Mouse (Mus musculus): ENCODE measurements around the gene Cyb561a3. TPM values are rescaled to one million over a fixed set of nuclear protein-coding genes. Genes with fewer than 3 reads are reported as not detected.

The Cyb561a3 gene
- total and polyA plus RNA-seq, 3 experiments = 7.6 to 14.3 TPM; not detected in 1

Other genes starting within 250 kb of the Cyb561a3 start
- gene Syt7, start 188.1 kb upstream of the Cyb561a3 start, total RNA-seq (2012; rRNA removed) = not detected in 2 replicates
- gene Syt7, start 188.1 kb upstream of the Cyb561a3 start, polyA plus RNA-seq (2012; ENCODE audit: insufficient read depth in 1 of 2, insufficient read length in 2 of 2, low read depth in 1 of 2, low replicate concordance in 2 of 2, missing spikeins in 1 of 2) = not detected
- gene Lrrc10b, start 119.7 kb upstream of the Cyb561a3 start, total RNA-seq (2012; rRNA removed) = not detected in 2 replicates
- not detected for gene Lrrc10b, start 119.7 kb upstream of the Cyb561a3 start, polyA plus RNA-seq (2012; ENCODE audit: insufficient read depth in 1 of 2, insufficient read length in 2 of 2, low read depth in 1 of 2, low replicate concordance in 2 of 2, missing spikeins in 1 of 2)
- 0.19 and 0.23 TPM in 2 replicates for gene Ppp1r32, start 94.2 kb upstream of the Cyb561a3 start, total RNA-seq (2012; rRNA removed)
- gene Ppp1r32, start 94.2 kb upstream of the Cyb561a3 start, polyA plus RNA-seq (2012; ENCODE audit: insufficient read depth in 1 of 2, insufficient read length in 2 of 2, low read depth in 1 of 2, low replicate concordance in 2 of 2, missing spikeins in 1 of 2) = under 1 TPM in 1 of 2 experiments, not detected in 1; 0.57 TPM
- gene Cpsf7, start 51.9 kb upstream of the Cyb561a3 start, total RNA-seq (2012; rRNA removed) = 36.2 and 36.9 TPM in 2 replicates
- 100 to 1,000 TPM in 1 of 2 experiments, 10 to 100 TPM in 1; 69.8 to 183 TPM for gene Cpsf7, start 51.9 kb upstream of the Cyb561a3 start, polyA plus RNA-seq (2012; ENCODE audit: insufficient read depth in 1 of 2, insufficient read length in 2 of 2, low read depth in 1 of 2, low replicate concordance in 2 of 2, missing spikeins in 1 of 2)
- gene Sdhaf2, start 51.0 kb upstream of the Cyb561a3 start, total RNA-seq (2012; rRNA removed) = 61.2 and 68.5 TPM in 2 replicates
- 10 to 100 TPM in 1 of 2 experiments, not detected in 1; 74.6 TPM for gene Sdhaf2, start 51.0 kb upstream of the Cyb561a3 start, polyA plus RNA-seq (2012; ENCODE audit: insufficient read depth in 1 of 2, insufficient read length in 2 of 2, low read depth in 1 of 2, low replicate concordance in 2 of 2, missing spikeins in 1 of 2)
- 38.5 and 48.0 TPM in 2 replicates for gene Tmem216, start 20.9 kb upstream of the Cyb561a3 start, total RNA-seq (2012; rRNA removed)
- 10 to 100 TPM in 1 of 2 experiments, not detected in 1; 48.1 TPM for gene Tmem216, start 20.9 kb upstream of the Cyb561a3 start, polyA plus RNA-seq (2012; ENCODE audit: insufficient read depth in 1 of 2, insufficient read length in 2 of 2, low read depth in 1 of 2, low replicate concordance in 2 of 2, missing spikeins in 1 of 2)
- 10.8 and 11.9 TPM in 2 replicates for gene Tmem138, start 190 bp downstream of the Cyb561a3 start, total RNA-seq (2012; rRNA removed)
- gene Tmem138, start 190 bp downstream of the Cyb561a3 start, polyA plus RNA-seq (2012; ENCODE audit: insufficient read depth in 1 of 2, insufficient read length in 2 of 2, low read depth in 1 of 2, low replicate concordance in 2 of 2, missing spikeins in 1 of 2) = 10 to 100 TPM in 1 of 2 experiments, not detected in 1; 25.2 TPM
- 363 and 365 TPM in 2 replicates for gene Ddb1, start 28.2 kb downstream of the Cyb561a3 start, total RNA-seq (2012; rRNA removed)
- 100 to 1,000 TPM; 116 to 459 TPM for gene Ddb1, start 28.2 kb downstream of the Cyb561a3 start, polyA plus RNA-seq (2012; ENCODE audit: insufficient read depth in 1 of 2, insufficient read length in 2 of 2, low read depth in 1 of 2, low replicate concordance in 2 of 2, missing spikeins in 1 of 2)
- 3.6 and 3.7 TPM in 2 replicates for gene Tkfc, start 28.5 kb downstream of the Cyb561a3 start, total RNA-seq (2012; rRNA removed)
- gene Tkfc, start 28.5 kb downstream of the Cyb561a3 start, polyA plus RNA-seq (2012; ENCODE audit: insufficient read depth in 1 of 2, insufficient read length in 2 of 2, low read depth in 1 of 2, low replicate concordance in 2 of 2, missing spikeins in 1 of 2) = 10 to 100 TPM in 1 of 2 experiments, not detected in 1; 12.8 TPM
- gene Vwce, start 57.0 kb downstream of the Cyb561a3 start, total RNA-seq (2012; rRNA removed) = 0.04 and 0.23 TPM in 2 replicates
- gene Vwce, start 57.0 kb downstream of the Cyb561a3 start, polyA plus RNA-seq (2012; ENCODE audit: insufficient read depth in 1 of 2, insufficient read length in 2 of 2, low read depth in 1 of 2, low replicate concordance in 2 of 2, missing spikeins in 1 of 2) = 100 to 1,000 TPM in 1 of 2 experiments, 1 to 10 TPM in 1; 1.8 to 666 TPM
- gene Pga5, start 100.9 kb downstream of the Cyb561a3 start, total RNA-seq (2012; rRNA removed) = not detected in 2 replicates
- not detected for gene Pga5, start 100.9 kb downstream of the Cyb561a3 start, polyA plus RNA-seq (2012; ENCODE audit: insufficient read depth in 1 of 2, insufficient read length in 2 of 2, low read depth in 1 of 2, low replicate concordance in 2 of 2, missing spikeins in 1 of 2)
- gene Vps37c, start 111.6 kb downstream of the Cyb561a3 start, total RNA-seq (2012; rRNA removed) = 6.5 and 8.1 TPM in 2 replicates
- gene Vps37c, start 111.6 kb downstream of the Cyb561a3 start, polyA plus RNA-seq (2012; ENCODE audit: insufficient read depth in 1 of 2, insufficient read length in 2 of 2, low read depth in 1 of 2, low replicate concordance in 2 of 2, missing spikeins in 1 of 2) = 10 to 100 TPM in 1 of 2 experiments, not detected in 1; 11.9 TPM
- not detected in 2 replicates for gene Cd5, start 161.8 kb downstream of the Cyb561a3 start, total RNA-seq (2012; rRNA removed)
- gene Cd5, start 161.8 kb downstream of the Cyb561a3 start, polyA plus RNA-seq (2012; ENCODE audit: insufficient read depth in 1 of 2, insufficient read length in 2 of 2, low read depth in 1 of 2, low replicate concordance in 2 of 2, missing spikeins in 1 of 2) = not detected

Measured in MEL (cell line).